Mouse (Mus musculus) CH12.LX (cell line): Measurements from ENCODE around the gene Rpl39l. TPM values are rescaled to one million over a fixed set of nuclear protein-coding genes. Genes with fewer than 3 reads are reported as not detected.
"Not testable (repeated sequence)": the region's sequence is repeated elsewhere in the genome, so short reads cannot be mapped to it uniquely, and the experiment has no call there.

Source experiments
- DNase-seq: peaks from one replicate; pipeline ENCODE4 v3.0.0-alpha.2; 2013; ENCODE audit errors: extremely low read depth
- H3K27ac ChIP-seq: 2 replicates; pipeline ENCODE4 v1.5.1; 2012; ENCODE audit warnings: low read depth, mild to moderate bottlenecking, control low read depth, moderate library complexity; ENCODE audit not compliant: insufficient read depth
- H3K27me3 ChIP-seq: replicated peaks from 2 replicates; pipeline ENCODE3; 2012; ENCODE audit warnings: inconsistent platforms
- H3K36me3 ChIP-seq, 2 experiments: replicated peaks in 1 of 2; 2 replicates each; pipeline versions ENCODE3 to v1.6.1; 2012; ENCODE audit warnings: inconsistent platforms in 1 of 2, low read length in 1 of 2, mild to moderate bottlenecking in 1 of 2, mixed read lengths in 1 of 2, moderate library complexity in 1 of 2; ENCODE audit not compliant: control insufficient read depth in 1 of 2, insufficient read depth in 1 of 2
- H3K4me1 ChIP-seq, 2 experiments: 2 replicates each; pipeline ENCODE4 v1.6.1; 2012; ENCODE audit warnings: inconsistent platforms in 1 of 2, moderate library complexity in 1 of 2; ENCODE audit not compliant: insufficient read depth in 2 of 2, control insufficient read depth in 1 of 2
- H3K4me2 ChIP-seq: 2 replicates; pipeline ENCODE4 v1.6.1; 2012; ENCODE audit warnings: low read depth, mild to moderate bottlenecking, control low read depth; ENCODE audit not compliant: poor library complexity, insufficient read depth, severe bottlenecking
- H3K4me3 ChIP-seq, 3 experiments: fragments of 150-350 bp in 1 of 3; sonication (generic) in 1 of 3; replicated peaks in 1 of 3; 2 replicates each; pipeline versions ENCODE3 to v1.5.1; 2011 to 2012; ENCODE audit warnings: low read depth in 2 of 3, low read length in 2 of 3, mild to moderate bottlenecking in 2 of 3, moderate library complexity in 2 of 3, control low read depth in 1 of 3, improper control_type of control experiment in 1 of 3, inconsistent platforms in 1 of 3, mixed read lengths in 1 of 3; ENCODE audit not compliant: poor library complexity in 1 of 3
- H3K79me2 ChIP-seq: replicated peaks from 2 replicates; pipeline ENCODE4 v1.6.1; 2012; ENCODE audit warnings: mild to moderate bottlenecking, moderate library complexity; ENCODE audit not compliant: control insufficient read depth, poor library complexity, insufficient read depth, severe bottlenecking; ENCODE audit errors: extremely low read depth
- H3K9ac ChIP-seq: 2 replicates; pipeline ENCODE4 v1.6.1; 2012; ENCODE audit warnings: low read depth, mild to moderate bottlenecking, control low read depth, moderate library complexity; ENCODE audit not compliant: insufficient read depth
- H3K9me3 ChIP-seq: replicated peaks from 2 replicates; pipeline ENCODE3; 2012; ENCODE audit warnings: low read length, inconsistent platforms, mixed read lengths
- CTCF ChIP-seq, 2 experiments: IDR thresholded peaks in 1 of 2; conservative IDR thresholded peaks in 1 of 2; 2 replicates each; pipeline ENCODE4 v1.5.1; 2011 to 2012; ENCODE audit warnings: low read depth in 2 of 2, low read length in 2 of 2, improper control_type of control experiment in 1 of 2, inconsistent platforms in 1 of 2, mild to moderate bottlenecking in 1 of 2, moderate library complexity in 1 of 2
- E2F4 ChIP-seq: IDR thresholded peaks from 2 replicates; pipeline ENCODE4 v1.6.1; 2011; ENCODE audit warnings: low read depth, low read length, improper control_type of control experiment; ENCODE audit not compliant: insufficient replicate concordance
- ETS1 ChIP-seq: conservative IDR thresholded peaks from 2 replicates; pipeline ENCODE4 v1.6.1; 2012; ENCODE audit warnings: low read depth, mild to moderate bottlenecking, inconsistent platforms, low read length, improper control_type of control experiment, moderate library complexity
- GABPA ChIP-seq: IDR thresholded peaks from 2 replicates; pipeline ENCODE4 v1.6.1; 2012; ENCODE audit warnings: low read depth, low read length, improper control_type of control experiment, inconsistent platforms; ENCODE audit not compliant: insufficient replicate concordance
- IRF4 ChIP-seq: IDR thresholded peaks from 2 replicates; pipeline ENCODE4 v1.6.1; 2014; ENCODE audit warnings: low read depth, mild to moderate bottlenecking, inconsistent platforms, low read length, improper control_type of control experiment
- MAX ChIP-seq: IDR thresholded peaks from 2 replicates; pipeline ENCODE4 v1.6.1; 2011; ENCODE audit warnings: low read length, improper control_type of control experiment
- MYC ChIP-seq: IDR thresholded peaks from 2 replicates; pipeline ENCODE4 v1.6.1; 2011; ENCODE audit warnings: low read depth, mild to moderate bottlenecking, improper control_type of control experiment, low read length
- POLR2AphosphoS2 ChIP-seq: IDR thresholded peaks from 2 replicates; pipeline ENCODE4 v1.6.1; 2011; ENCODE audit warnings: low read depth, low read length, improper control_type of control experiment
- RAD21 ChIP-seq: IDR thresholded peaks from 2 replicates; pipeline ENCODE4 v1.6.1; 2011; ENCODE audit warnings: low read depth, mild to moderate bottlenecking, low read length, improper control_type of control experiment, moderate library complexity
- RCOR1 ChIP-seq: conservative IDR thresholded peaks from 2 replicates; pipeline ENCODE4 v1.6.1; 2012; ENCODE audit warnings: low read depth, mild to moderate bottlenecking, inconsistent platforms, low read length, improper control_type of control experiment
- SMC3 ChIP-seq: IDR thresholded peaks from 2 replicates; pipeline ENCODE4 v1.6.1; 2011; ENCODE audit warnings: low read depth, low read length, improper control_type of control experiment
- USF2 ChIP-seq: conservative IDR thresholded peaks from 2 replicates; pipeline ENCODE4 v1.6.1; 2011; ENCODE audit warnings: low read depth, low read length, improper control_type of control experiment
- ZC3H11A ChIP-seq: IDR thresholded peaks from 2 replicates; pipeline ENCODE4 v1.6.1; 2012; ENCODE audit warnings: low read depth, mild to moderate bottlenecking, inconsistent platforms, low read length, improper control_type of control experiment
- ZNF384 ChIP-seq: IDR thresholded peaks from 2 replicates; pipeline ENCODE4 v1.6.1; 2012; ENCODE audit warnings: low read depth, low read length, improper control_type of control experiment, inconsistent platforms
- dilution Hi-C: fragments of 300-500 bp; cut with MboI; formaldehyde crosslinking; loops from 2 replicates; pipeline ENCODE4 v1.14.3; 2020; ENCODE audit warnings: low sequenced_read_pairs; ENCODE audit not compliant: extremely low pct_unique_long_range_greater_than_20kb, extremely low pct_ligation_motif_present
- in situ Hi-C: fragments of 300-500 bp; cut with MboI; formaldehyde crosslinking; loops from 3 replicates; pipeline ENCODE4 v1.14.3; 2019; ENCODE audit warnings: low sequenced_read_pairs, low pct_ligation_motif_present, low pct_unique_long_range_greater_than_20kb, mixed read lengths
- polyA plus RNA-seq: library from polyadenylated mRNA; unstranded; fragments of >175 nt; gene quantifications from 2 replicates; pipeline ENCODE4 v1.2.1, GENCODE M21; 2012; ENCODE audit warnings: low read depth; ENCODE audit not compliant: insufficient read length
- total RNA-seq, 2 experiments: library from RNA; depleted of rRNA; stranded (reverse); fragments of 300-350 nt in 1 of 2; fragments of >200 nt in 1 of 2; gene quantifications; 2 replicates each; pipeline ENCODE4 v1.2.3; 2012 to 2014

Gene Rpl39l
- total and polyA plus RNA-seq, 3 experiments = 7.3 to 16.2 (median 10.2) TPM

GRCm38 (mm10) chr16:10187461-10187860 is 17.4 kb downstream of the Rpl39l start:
- peaks cover 24% of the 10 kb centered on the region for H3K9me3 ChIP-seq
- H3K4me2 ChIP-seq, H3K9ac ChIP-seq, H3K4me3 ChIP-seq, H3K79me2 ChIP-seq, in situ Hi-C loops, dilution Hi-C loops, H3K27ac ChIP-seq, H3K4me1 ChIP-seq, H3K27me3 ChIP-seq, DNase-seq, H3K36me3 ChIP-seq: not testable (repeated sequence)

GRCm38 (mm10) chr16:10192679-10193506 is 22.9 kb downstream of the Rpl39l start, which contains the start of gene Atf7ip2:
Gene Atf7ip2 (plus strand): TSS chr16:10192712.
- H3K4me1 ChIP-seq = peaks cover 0 to 8% of the 10 kb centered on the region in 2 experiments; a peak in 2 of 4 replicates
- no peak within 1 kb of the TSS for H3K4me3 ChIP-seq
- dilution Hi-C loops (no loop called here), in situ Hi-C loops (no loop called here)
- H3K79me2 ChIP-seq = no peaks in the 10 kb centered on the region
- H3K9me3 ChIP-seq = peaks cover 7% of the 10 kb centered on the region
- H3K4me2 ChIP-seq = no peak within 1 kb of the TSS
- TF ChIP-seq RCOR1 (no peak), POLR2AphosphoS2 (no peak), E2F4 (no peak), MYC (no peak), USF2 (no peak)
- no peak within 1 kb of the TSS for H3K27ac ChIP-seq
- no peak for DNase-seq
- no peak within 1 kb of the TSS for H3K9ac ChIP-seq
- no peaks in the 10 kb centered on the region for H3K27me3 ChIP-seq
- H3K36me3 ChIP-seq = no peaks in the 10 kb centered on the region

GRCm38 (mm10) chr16:10208777-10209176 is 38.8 kb downstream of the Rpl39l start:
- Histone ChIP-seq H3K36me3 (no peaks in the 10 kb centered on the region), H3K79me2 (no peaks in the 10 kb centered on the region), H3K27ac (no peak overlapping the region)
- TF ChIP-seq MYC (peak; percentile 84), ZC3H11A (peak; percentile 87), ZNF384 (no peak), CTCF (conservative IDR thresholded peaks at IDR 0.05 in 1 of 2, IDR thresholded peaks at IDR 0.05 in 1 of 2; ENCODE audit: low read depth in 2 of 2, low read length in 2 of 2) (peak; percentile 50 to 84; a peak in 3 of 4 replicates), IRF4 (no peak), GABPA (no peak), SMC3 (peak; percentile 96), MAX (peak; percentile 58), ETS1 (no peak), RAD21 (peak; percentile 77)
- TF ChIP-seq, all 38 proteins: peak for 6
- DNase-seq = peak; percentile 45
- in situ Hi-C loops (loop anchor here (5.0 kb wide), 1 partner anchor 121 kb away; no protein-coding TSS in a partner anchor), dilution Hi-C loops (no loop called here)
- H3K4me1 ChIP-seq = no peaks in the 10 kb centered on the region
- no peak overlapping the region for H3K9ac ChIP-seq
- H3K4me2 ChIP-seq = no peak overlapping the region
- no peaks in the 10 kb centered on the region for H3K27me3 ChIP-seq
- H3K9me3 ChIP-seq = no peaks in the 10 kb centered on the region
- H3K4me3 ChIP-seq = no peak overlapping the region

- H3K27ac ChIP-seq, H3K36me3 ChIP-seq, in situ Hi-C loops, H3K9me3 ChIP-seq, dilution Hi-C loops, H3K9ac ChIP-seq, H3K79me2 ChIP-seq, DNase-seq, H3K4me1 ChIP-seq, H3K4me3 ChIP-seq, H3K4me2 ChIP-seq, H3K27me3 ChIP-seq: not testable (repeated sequence)
These were observed 46.3 kb downstream of the Rpl39l start for GRCm38 (mm10) chr16:10216366-10216765.
